Mouse (Mus musculus) megakaryocyte-erythroid progenitor cell, adult 5-6 weeks (primary cell): Measurements from ENCODE around the gene Bcl2l13. TPM values are rescaled to one million over a fixed set of nuclear protein-coding genes. Genes with fewer than 3 reads are reported as not detected.

ENCODE experiments used
- total RNA-seq, 2 experiments: library from RNA; stranded (forward) in 1 of 2; stranded (reverse) in 1 of 2; fragments of 200-1000, 215-1000 nt in 1 of 2; fragments of >200 nt in 1 of 2; fragmentation: Nextera tagmentation in 1 of 2; gene quantifications; 2 replicates each; pipeline ENCODE4 v1.2.3; 2014 to 2017

Gene Bcl2l13
- total RNA-seq, 2 experiments from 2014 or later = 41.4 to 42.0 TPM

Other genes with a start within 250 kb of the Bcl2l13 start
- gene Cecr2, start 169.8 kb upstream of the Bcl2l13 start, total RNA-seq (2014; fragmentation: Nextera tagmentation) = 10.0 and 20.7 TPM in 2 replicates
- 10.9 and 11.8 TPM in 2 replicates for gene Cecr2, start 169.8 kb upstream of the Bcl2l13 start, total RNA-seq (2017)
- gene Slc25a18, start 62.6 kb upstream of the Bcl2l13 start, total RNA-seq (2014; fragmentation: Nextera tagmentation) = not detected in 2 replicates
- not detected in 2 replicates for gene Slc25a18, start 62.6 kb upstream of the Bcl2l13 start, total RNA-seq (2017)
- 73.8 and 94.9 TPM in 2 replicates for gene Atp6v1e1, start 13.4 kb upstream of the Bcl2l13 start, total RNA-seq (2014; fragmentation: Nextera tagmentation)
- 87.9 and 98.2 TPM in 2 replicates for gene Atp6v1e1, start 13.4 kb upstream of the Bcl2l13 start, total RNA-seq (2017)
- gene Bid, start 80.6 kb downstream of the Bcl2l13 start, total RNA-seq (2014; fragmentation: Nextera tagmentation) = 55.4 TPM in 2 replicates
- 23.7 and 25.8 TPM in 2 replicates for gene Bid, start 80.6 kb downstream of the Bcl2l13 start, total RNA-seq (2017)